Mouse (Mus musculus): ENCODE data around the gene Mvd. TPM values are rescaled to one million over a fixed set of nuclear protein-coding genes. Genes with fewer than 3 reads are reported as not detected.

Gene Mvd
- polyA plus RNA-seq, 1 experiment from 2014 or later = 47.5 TPM

Small RNAs within 50 kb of the gene (microRNA-seq; reads per million reads assigned to microRNA genes)
- not detected for gene Gm24366

Other genes with a start within 250 kb of the Mvd start
- 1.5 and 2.1 TPM in 2 replicates for gene Zfpm1, start 161.3 kb downstream of the Mvd start, polyA plus RNA-seq (2015; fragmentation: Nextera tagmentation; extraction: Ambion mirVana)
- not detected in 2 replicates for gene Trhr2, start 82.7 kb downstream of the Mvd start, polyA plus RNA-seq (2015; fragmentation: Nextera tagmentation; extraction: Ambion mirVana)
- 40.0 and 44.9 TPM in 2 replicates for gene Zc3h18, start 66.8 kb downstream of the Mvd start, polyA plus RNA-seq (2015; fragmentation: Nextera tagmentation; extraction: Ambion mirVana)
- not detected in 2 replicates for gene Il17c, start 21.4 kb downstream of the Mvd start, polyA plus RNA-seq (2015; fragmentation: Nextera tagmentation; extraction: Ambion mirVana)
- gene Cyba, start 10.5 kb downstream of the Mvd start, polyA plus RNA-seq (2015; fragmentation: Nextera tagmentation; extraction: Ambion mirVana) = 30.7 and 33.8 TPM in 2 replicates
- gene Snai3, start 17.3 kb upstream of the Mvd start, polyA plus RNA-seq (2015; fragmentation: Nextera tagmentation; extraction: Ambion mirVana) = not detected in 2 replicates
- 37.8 and 38.1 TPM in 2 replicates for gene Rnf166, start 32.6 kb upstream of the Mvd start, polyA plus RNA-seq (2015; fragmentation: Nextera tagmentation; extraction: Ambion mirVana)
- gene Ctu2, start 32.7 kb upstream of the Mvd start, polyA plus RNA-seq (2015; fragmentation: Nextera tagmentation; extraction: Ambion mirVana) = 73.0 and 80.7 TPM in 2 replicates
- gene Piezo1, start 107.9 kb upstream of the Mvd start, polyA plus RNA-seq (2015; fragmentation: Nextera tagmentation; extraction: Ambion mirVana) = 1.6 and 2.9 TPM in 2 replicates
- gene Cdt1, start 124.6 kb upstream of the Mvd start, polyA plus RNA-seq (2015; fragmentation: Nextera tagmentation; extraction: Ambion mirVana) = 13.8 and 14.1 TPM in 2 replicates
- 136 and 152 TPM in 2 replicates for gene Aprt, start 133.5 kb upstream of the Mvd start, polyA plus RNA-seq (2015; fragmentation: Nextera tagmentation; extraction: Ambion mirVana)
- 3.9 and 4.7 TPM in 2 replicates for gene Galns, start 168.0 kb upstream of the Mvd start, polyA plus RNA-seq (2015; fragmentation: Nextera tagmentation; extraction: Ambion mirVana)
- 98.5 and 102 TPM in 2 replicates for gene Trappc2l, start 168.2 kb upstream of the Mvd start, polyA plus RNA-seq (2015; fragmentation: Nextera tagmentation; extraction: Ambion mirVana)
- gene Pabpn1l, start 179.3 kb upstream of the Mvd start, polyA plus RNA-seq (2015; fragmentation: Nextera tagmentation; extraction: Ambion mirVana) = not detected in 2 replicates

Measured in midbrain, embryonic 13.5 days (tissue).